Mouse (Mus musculus): ENCODE data around the gene Kdm4c.
"Not testable (repeated sequence)": the region's sequence is repeated elsewhere in the genome, so short reads cannot be mapped to it uniquely, and the experiment has no call there.

- TF ChIP-seq EP300 (optimal IDR thresholded peaks at IDR 0.05); CTCF (IDR thresholded peaks at IDR 0.05; ENCODE audit: low read depth): not testable (repeated sequence)
Observed at GRCm38 (mm10) chr4:74401617-74402313, 159.5 kb downstream of the Kdm4c start.

Data from stomach, postnatal 0 days (tissue).